Mouse (Mus musculus): Measurements from ENCODE around the gene Micu2. TPM values are rescaled to one million over a fixed set of nuclear protein-coding genes. Genes with fewer than 3 reads are reported as not detected.

Gene Micu2
- polyA plus RNA-seq, 1 experiment from 2014 or later, result 71.8 TPM

- WGBS, result 88% methylated on average over 3 of the region's 3 CpGs
- H3K9ac ChIP-seq (replicated peaks; ENCODE audit: low read depth, low read length), result no peak overlapping the region
- no peaks in the 10 kb centered on the region for H3K27me3 ChIP-seq (replicated peaks; ENCODE audit: control insufficient read depth, insufficient read depth, low read length)
- no peaks in the 10 kb centered on the region for H3K36me3 ChIP-seq (ENCODE audit: control insufficient read depth, insufficient read depth)
- no peak overlapping the region for H3K4me2 ChIP-seq (ENCODE audit: low read length)
- ATAC-seq, result no peak
- no peak overlapping the region for H3K4me3 ChIP-seq (replicated peaks; ENCODE audit: low read length)
- H3K9me3 ChIP-seq (ENCODE audit: control insufficient read depth, low read length), result no peaks in the 10 kb centered on the region; the same call in 1 of the 2 replicates
- peaks cover 4% of the 10 kb centered on the region for H3K4me1 ChIP-seq (replicated peaks; ENCODE audit: control insufficient read depth, insufficient read depth, low read length)
- H3K27ac ChIP-seq (ENCODE audit: low read length), result no peak overlapping the region
Observed at GRCm38 (mm10) chr14:57996210-57996609, 2.9 kb downstream of the Micu2 start.

- H3K27ac ChIP-seq (ENCODE audit: low read length), result no peak overlapping the region
- ATAC-seq, result no peak
- H3K9me3 ChIP-seq (ENCODE audit: control insufficient read depth, low read length), result no peaks in the 10 kb centered on the region
- no peaks in the 10 kb centered on the region for H3K4me1 ChIP-seq (replicated peaks; ENCODE audit: control insufficient read depth, insufficient read depth, low read length)
- no peak overlapping the region for H3K9ac ChIP-seq (replicated peaks; ENCODE audit: low read depth, low read length)
- no peaks in the 10 kb centered on the region; the same call in 1 of the 2 replicates for H3K36me3 ChIP-seq (ENCODE audit: control insufficient read depth, insufficient read depth)
- no peak overlapping the region for H3K4me2 ChIP-seq (ENCODE audit: low read length)
- H3K27me3 ChIP-seq (replicated peaks; ENCODE audit: control insufficient read depth, insufficient read depth, low read length), result no peaks in the 10 kb centered on the region
- H3K4me3 ChIP-seq (replicated peaks; ENCODE audit: low read length), result no peak overlapping the region
Observed at GRCm38 (mm10) chr14:57991761-57992160, 7.3 kb downstream of the Micu2 start.

GRCm38 (mm10) chr14:57989162-57989561 lies 9.9 kb downstream of the Micu2 start:
- Histone ChIP-seq H3K9me3 (ENCODE audit: control insufficient read depth, low read length) (no peaks in the 10 kb centered on the region), H3K4me3 (replicated peaks; ENCODE audit: low read length) (no peak overlapping the region), H3K4me1 (replicated peaks; ENCODE audit: control insufficient read depth, insufficient read depth, low read length) (no peaks in the 10 kb centered on the region), H3K36me3 (ENCODE audit: control insufficient read depth, insufficient read depth) (no peaks in the 10 kb centered on the region; the same call in 1 of the 2 replicates), H3K4me2 (ENCODE audit: low read length) (no peak overlapping the region), H3K27ac (ENCODE audit: low read length) (no peak overlapping the region), H3K9ac (replicated peaks; ENCODE audit: low read depth, low read length) (no peak overlapping the region), H3K27me3 (replicated peaks; ENCODE audit: control insufficient read depth, insufficient read depth, low read length) (no peaks in the 10 kb centered on the region)
- ATAC-seq, result no peak
- 99% methylated on average over 2 of the region's 2 CpGs for WGBS

- no peak overlapping the region for H3K4me3 ChIP-seq (replicated peaks; ENCODE audit: low read length)
- no peaks in the 10 kb centered on the region; the same call in 1 of the 2 replicates for H3K36me3 ChIP-seq (ENCODE audit: control insufficient read depth, insufficient read depth)
- peaks cover 9% of the 10 kb centered on the region for H3K4me1 ChIP-seq (replicated peaks; ENCODE audit: control insufficient read depth, insufficient read depth, low read length)
- H3K27me3 ChIP-seq (replicated peaks; ENCODE audit: control insufficient read depth, insufficient read depth, low read length), result no peaks in the 10 kb centered on the region
- no peak overlapping the region for H3K27ac ChIP-seq (ENCODE audit: low read length)
- H3K9me3 ChIP-seq (ENCODE audit: control insufficient read depth, low read length), result no peaks in the 10 kb centered on the region
- 84% methylated on average over 2 of the region's 2 CpGs for WGBS
- no peak overlapping the region for H3K4me2 ChIP-seq (ENCODE audit: low read length)
- ATAC-seq, result no peak
- H3K9ac ChIP-seq (replicated peaks; ENCODE audit: low read depth, low read length), result no peak overlapping the region
Observed at GRCm38 (mm10) chr14:57985780-57986179, 13.3 kb downstream of the Micu2 start.

DNA sequence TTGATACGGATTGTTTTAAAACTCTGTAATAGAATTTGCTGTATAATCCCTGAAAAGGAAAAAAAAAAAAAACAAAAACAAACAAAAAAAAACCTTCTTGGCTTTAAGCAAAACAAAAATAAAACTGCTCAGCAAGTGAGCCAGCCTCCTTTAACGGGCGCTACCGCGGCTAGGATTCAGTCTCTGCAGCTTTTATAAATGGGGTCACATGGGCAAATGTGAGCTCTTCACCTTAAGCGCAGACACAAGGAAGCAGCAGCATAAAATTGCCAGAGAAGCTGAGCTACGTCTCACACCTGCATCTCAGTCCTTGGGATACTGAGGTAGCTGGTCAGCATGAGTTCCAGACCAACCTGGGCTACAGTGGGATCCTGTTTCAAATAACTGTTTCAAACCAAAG lies 16.6 kb downstream of the Micu2 start:
- no peak overlapping the region for H3K27ac ChIP-seq (ENCODE audit: low read length)
- no peak for ATAC-seq
- no peak overlapping the region; the same call in 1 of the 2 replicates for H3K4me2 ChIP-seq (ENCODE audit: low read length)
- WGBS, result 15% methylated on average over 7 of the region's 7 CpGs
- H3K27me3 ChIP-seq (replicated peaks; ENCODE audit: control insufficient read depth, insufficient read depth, low read length), result no peaks in the 10 kb centered on the region
- H3K4me3 ChIP-seq (replicated peaks; ENCODE audit: low read length), result no peak overlapping the region
- no peaks in the 10 kb centered on the region; the same call in 1 of the 2 replicates for H3K36me3 ChIP-seq (ENCODE audit: control insufficient read depth, insufficient read depth)
- no peaks in the 10 kb centered on the region for H3K9me3 ChIP-seq (ENCODE audit: control insufficient read depth, low read length)
- H3K4me1 ChIP-seq (replicated peaks; ENCODE audit: control insufficient read depth, insufficient read depth, low read length), result peaks cover 9% of the 10 kb centered on the region
- H3K9ac ChIP-seq (replicated peaks; ENCODE audit: low read depth, low read length), result no peak overlapping the region

DNA sequence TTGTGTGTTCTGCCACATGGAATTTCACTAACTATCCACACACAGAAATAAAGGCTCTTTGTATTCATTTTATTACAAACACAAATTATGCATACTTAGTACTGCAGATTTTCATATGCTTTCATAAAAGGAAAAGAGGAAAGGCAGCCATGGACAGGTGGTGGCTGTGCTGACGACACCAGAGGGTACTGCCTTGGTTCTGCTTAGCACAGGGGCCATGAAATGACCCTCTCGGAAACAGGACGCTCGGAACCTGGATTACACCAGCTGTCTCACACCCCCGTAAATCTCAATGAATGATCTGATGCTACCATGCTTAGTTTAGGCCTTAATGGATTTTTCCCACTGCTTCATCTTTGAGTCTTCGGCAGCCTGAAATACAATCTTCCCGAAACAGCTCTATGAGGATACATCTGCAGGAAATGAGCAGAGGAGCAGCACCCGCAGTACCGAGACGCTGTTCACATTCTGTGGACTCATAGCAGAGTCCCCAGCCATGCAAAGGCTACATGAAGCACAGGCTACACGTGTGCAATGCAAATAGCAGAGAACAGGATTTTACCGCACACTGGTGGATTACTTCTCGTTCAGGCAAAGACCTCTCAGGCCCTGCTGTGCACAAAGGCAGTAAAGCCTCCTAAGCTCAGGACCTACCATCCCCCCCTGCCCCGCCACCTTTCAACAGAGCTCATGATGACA lies 17.2 kb downstream of the Micu2 start:
- H3K9me3 ChIP-seq (ENCODE audit: control insufficient read depth, low read length), result no peaks in the 10 kb centered on the region
- H3K36me3 ChIP-seq (ENCODE audit: control insufficient read depth, insufficient read depth), result no peaks in the 10 kb centered on the region; the same call in 1 of the 2 replicates
- no peak overlapping the region for H3K4me3 ChIP-seq (replicated peaks; ENCODE audit: low read length)
- peak; percentile 38 for ATAC-seq
- peaks cover 9% of the 10 kb centered on the region for H3K4me1 ChIP-seq (replicated peaks; ENCODE audit: control insufficient read depth, insufficient read depth, low read length)
- H3K27me3 ChIP-seq (replicated peaks; ENCODE audit: control insufficient read depth, insufficient read depth, low read length), result no peaks in the 10 kb centered on the region
- H3K4me2 ChIP-seq (ENCODE audit: low read length), result no peak overlapping the region; the same call in 1 of the 2 replicates
- no peak overlapping the region for H3K27ac ChIP-seq (ENCODE audit: low read length)
- H3K9ac ChIP-seq (replicated peaks; ENCODE audit: low read depth, low read length), result no peak overlapping the region
- 28% methylated on average over 14 of the region's 14 CpGs for WGBS

- Histone ChIP-seq H3K9ac (replicated peaks; ENCODE audit: low read depth, low read length) (no peak overlapping the region), H3K27ac (ENCODE audit: low read length) (no peak overlapping the region), H3K4me3 (replicated peaks; ENCODE audit: low read length) (no peak overlapping the region), H3K4me2 (ENCODE audit: low read length) (no peak overlapping the region), H3K4me1 (replicated peaks; ENCODE audit: control insufficient read depth, insufficient read depth, low read length) (peaks cover 9% of the 10 kb centered on the region), H3K36me3 (ENCODE audit: control insufficient read depth, insufficient read depth) (no peaks in the 10 kb centered on the region), H3K27me3 (replicated peaks; ENCODE audit: control insufficient read depth, insufficient read depth, low read length) (no peaks in the 10 kb centered on the region), H3K9me3 (ENCODE audit: control insufficient read depth, low read length) (no peaks in the 10 kb centered on the region)
- WGBS, result 82% methylated on average over 8 of the region's 8 CpGs
- no peak for ATAC-seq
Observed at GRCm38 (mm10) chr14:57980776-57981175, 18.3 kb downstream of the Micu2 start.

DNA sequence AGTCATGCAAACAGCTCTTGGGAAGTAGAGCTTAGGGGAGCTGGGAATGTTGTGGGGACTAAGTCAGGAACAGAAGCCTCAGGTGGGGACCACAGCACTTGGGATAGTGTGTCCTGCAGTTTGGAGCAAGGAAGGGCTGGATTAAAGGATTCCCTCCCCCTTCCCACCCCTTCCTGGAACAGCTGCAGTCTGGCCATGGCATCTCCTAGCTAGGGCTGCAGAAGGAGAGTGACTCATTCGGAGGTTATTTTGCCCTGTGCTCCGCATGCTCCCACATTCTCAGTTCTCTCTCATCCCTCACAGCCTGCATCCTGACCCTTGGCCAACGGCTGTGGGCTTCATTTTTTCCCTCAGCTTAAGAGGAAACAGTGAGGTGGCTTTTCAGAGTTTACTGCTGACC lies 18.9 kb downstream of the Micu2 start:
- H3K9me3 ChIP-seq (ENCODE audit: control insufficient read depth, low read length), result no peaks in the 10 kb centered on the region
- peaks cover 9% of the 10 kb centered on the region for H3K4me1 ChIP-seq (replicated peaks; ENCODE audit: control insufficient read depth, insufficient read depth, low read length)
- no peak overlapping the region for H3K9ac ChIP-seq (replicated peaks; ENCODE audit: low read depth, low read length)
- H3K4me2 ChIP-seq (ENCODE audit: low read length), result no peak overlapping the region
- 52% methylated on average over 3 of the region's 3 CpGs for WGBS
- H3K27ac ChIP-seq (ENCODE audit: low read length), result no peak overlapping the region
- no peak for ATAC-seq
- H3K36me3 ChIP-seq (ENCODE audit: control insufficient read depth, insufficient read depth), result no peaks in the 10 kb centered on the region
- H3K27me3 ChIP-seq (replicated peaks; ENCODE audit: control insufficient read depth, insufficient read depth, low read length), result no peaks in the 10 kb centered on the region
- no peak overlapping the region for H3K4me3 ChIP-seq (replicated peaks; ENCODE audit: low read length)

GRCm38 (mm10) chr14:57978144-57978543 lies 20.9 kb downstream of the Micu2 start:
- Histone ChIP-seq H3K27me3 (replicated peaks; ENCODE audit: control insufficient read depth, insufficient read depth, low read length) (no peaks in the 10 kb centered on the region), H3K4me3 (replicated peaks; ENCODE audit: low read length) (no peak overlapping the region), H3K4me2 (ENCODE audit: low read length) (no peak overlapping the region), H3K9ac (replicated peaks; ENCODE audit: low read depth, low read length) (no peak overlapping the region), H3K4me1 (replicated peaks; ENCODE audit: control insufficient read depth, insufficient read depth, low read length) (peaks cover 9% of the 10 kb centered on the region), H3K9me3 (ENCODE audit: control insufficient read depth, low read length) (no peaks in the 10 kb centered on the region), H3K27ac (ENCODE audit: low read length) (no peak overlapping the region), H3K36me3 (ENCODE audit: control insufficient read depth, insufficient read depth) (no peaks in the 10 kb centered on the region)
- 67% methylated on average over 5 of the region's 5 CpGs for WGBS
- no peak for ATAC-seq

- Histone ChIP-seq H3K27me3 (replicated peaks; ENCODE audit: control insufficient read depth, insufficient read depth, low read length) (no peaks in the 10 kb centered on the region), H3K9me3 (ENCODE audit: control insufficient read depth, low read length) (no peaks in the 10 kb centered on the region), H3K27ac (ENCODE audit: low read length) (no peak overlapping the region), H3K36me3 (ENCODE audit: control insufficient read depth, insufficient read depth) (no peaks in the 10 kb centered on the region), H3K4me2 (ENCODE audit: low read length) (no peak overlapping the region), H3K9ac (replicated peaks; ENCODE audit: low read depth, low read length) (no peak overlapping the region), H3K4me1 (replicated peaks; ENCODE audit: control insufficient read depth, insufficient read depth, low read length) (no peaks in the 10 kb centered on the region), H3K4me3 (replicated peaks; ENCODE audit: low read length) (no peak overlapping the region)
- WGBS, result 71% methylated on average over 6 of the region's 6 CpGs
- no peak for ATAC-seq
Observed at GRCm38 (mm10) chr14:57975656-57976055, 23.4 kb downstream of the Micu2 start.

Data from forebrain, embryonic 16.5 days (tissue).